Mouse (Mus musculus): Measurements from ENCODE around the gene Adamts18. TPM values are rescaled to one million over a fixed set of nuclear protein-coding genes. Genes with fewer than 3 reads are reported as not detected.

The Adamts18 gene
- polyA plus RNA-seq, 1 experiment from 2014 or later: 4.5 TPM

DNA sequence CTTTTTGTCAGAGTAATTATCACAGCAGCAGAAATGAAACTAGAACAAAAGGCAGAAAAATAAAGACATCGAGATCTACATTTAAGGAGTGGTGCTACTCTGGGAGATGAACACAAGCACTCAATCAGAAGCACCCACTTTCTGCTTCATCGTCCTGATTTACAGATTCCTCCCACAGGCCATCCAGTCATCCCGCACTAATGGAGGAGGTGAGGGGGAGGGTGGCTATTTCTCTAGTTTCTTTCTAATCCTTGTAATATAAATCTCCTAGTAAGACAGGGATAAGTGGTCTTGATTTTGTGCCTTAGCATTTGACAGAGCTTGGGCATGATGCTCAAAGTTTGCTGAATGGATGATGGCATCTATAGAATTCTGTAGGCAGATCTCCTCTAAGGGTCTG is 57.5 kb downstream of the Adamts18 start:
- Histone ChIP-seq H3K9me3 (no peaks in the 10 kb centered on the region), H3K27ac (no peak overlapping the region), H3K36me3 (no peaks in the 10 kb centered on the region), H3K4me1 (replicated peaks) (no peaks in the 10 kb centered on the region), H3K9ac (replicated peaks) (no peak overlapping the region), H3K4me3 (replicated peaks) (no peak overlapping the region), H3K4me2 (replicated peaks) (no peak overlapping the region), H3K27me3 (no peaks in the 10 kb centered on the region)
- WGBS: no CpG with 5 or more reads among the region's 3 CpGs
- ATAC-seq: no peak

DNA sequence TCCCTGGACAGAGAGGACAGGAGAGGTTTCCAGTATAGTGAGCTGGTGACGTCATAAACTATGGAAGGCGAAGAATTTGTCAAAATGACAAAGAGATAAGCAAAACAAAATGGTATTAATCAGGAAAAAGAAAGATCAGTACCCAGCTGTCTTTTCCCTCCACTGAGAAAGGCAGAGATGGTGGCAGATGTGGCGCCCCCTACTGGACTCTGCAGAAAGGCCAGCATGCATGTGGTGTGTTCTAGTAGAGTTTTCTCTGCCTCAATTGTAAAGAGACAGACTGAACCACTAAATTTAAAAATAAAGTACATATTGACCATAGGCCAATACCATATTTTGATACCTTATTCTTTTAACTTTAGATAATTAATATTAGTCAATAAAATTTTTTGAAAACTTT is 64.8 kb downstream of the Adamts18 start:
- Histone ChIP-seq H3K4me3 (replicated peaks) (no peak overlapping the region), H3K4me1 (replicated peaks) (no peaks in the 10 kb centered on the region), H3K9me3 (no peaks in the 10 kb centered on the region), H3K27me3 (no peaks in the 10 kb centered on the region), H3K4me2 (replicated peaks) (no peak overlapping the region), H3K9ac (replicated peaks) (no peak overlapping the region), H3K36me3 (no peaks in the 10 kb centered on the region), H3K27ac (no peak overlapping the region)
- no peak for ATAC-seq
- WGBS: no CpG with 5 or more reads among the region's 3 CpGs

DNA sequence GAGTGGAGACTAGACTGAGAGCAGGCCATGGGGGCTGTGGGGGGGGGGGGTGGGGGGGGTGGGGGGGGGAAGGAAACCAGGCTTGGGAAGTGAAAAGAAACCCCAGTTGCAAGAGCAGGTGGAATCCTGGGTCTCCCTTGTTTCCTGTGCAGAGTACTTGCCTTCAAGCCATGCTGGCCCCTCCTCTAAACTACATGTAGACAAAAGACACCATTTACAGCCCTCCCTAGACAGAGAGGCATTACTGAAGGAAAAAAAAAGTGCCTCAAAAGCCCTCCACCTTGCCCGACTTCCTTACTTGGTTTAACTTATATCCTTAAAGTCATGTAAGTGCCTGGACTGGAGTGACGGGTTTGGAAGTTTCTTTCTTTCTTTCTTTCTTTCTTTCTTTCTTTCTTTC is 67.0 kb downstream of the Adamts18 start:
- Histone ChIP-seq H3K9me3 (no peaks in the 10 kb centered on the region), H3K4me1 (replicated peaks) (no peaks in the 10 kb centered on the region), H3K36me3 (no peaks in the 10 kb centered on the region), H3K4me2 (replicated peaks) (no peak overlapping the region), H3K4me3 (replicated peaks) (no peak overlapping the region), H3K27ac (no peak overlapping the region), H3K27me3 (no peaks in the 10 kb centered on the region), H3K9ac (replicated peaks) (no peak overlapping the region)
- ATAC-seq: no peak
- WGBS: 45% methylated on average over 2 of the region's 2 CpGs

DNA sequence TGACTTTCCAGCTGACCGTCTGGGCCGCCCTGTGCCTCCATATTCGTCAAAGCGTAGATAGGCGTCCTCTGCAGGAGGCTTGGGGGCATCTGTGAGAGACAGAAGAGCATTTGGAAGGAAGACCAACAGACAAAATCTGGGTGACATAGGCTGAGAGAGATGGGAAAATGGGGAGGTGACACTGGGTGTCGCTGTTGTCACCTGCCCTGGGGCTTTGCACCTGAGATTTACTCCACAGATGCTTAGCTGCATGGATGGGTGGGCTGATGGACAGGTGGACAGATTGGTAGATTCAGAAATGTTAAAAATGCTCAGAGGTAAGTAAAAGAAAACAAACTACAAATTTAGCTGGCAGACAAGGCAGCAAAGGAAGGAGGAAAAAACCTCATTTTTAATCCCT is 73.2 kb downstream of the Adamts18 start:
- 84% methylated on average over 6 of the region's 6 CpGs for WGBS
- Histone ChIP-seq H3K27ac (no peak overlapping the region), H3K9ac (replicated peaks) (no peak overlapping the region), H3K36me3 (no peaks in the 10 kb centered on the region), H3K4me2 (replicated peaks) (no peak overlapping the region), H3K4me3 (replicated peaks) (no peak overlapping the region), H3K9me3 (no peaks in the 10 kb centered on the region), H3K4me1 (replicated peaks) (no peaks in the 10 kb centered on the region), H3K27me3 (no peaks in the 10 kb centered on the region)
- ATAC-seq: no peak

DNA sequence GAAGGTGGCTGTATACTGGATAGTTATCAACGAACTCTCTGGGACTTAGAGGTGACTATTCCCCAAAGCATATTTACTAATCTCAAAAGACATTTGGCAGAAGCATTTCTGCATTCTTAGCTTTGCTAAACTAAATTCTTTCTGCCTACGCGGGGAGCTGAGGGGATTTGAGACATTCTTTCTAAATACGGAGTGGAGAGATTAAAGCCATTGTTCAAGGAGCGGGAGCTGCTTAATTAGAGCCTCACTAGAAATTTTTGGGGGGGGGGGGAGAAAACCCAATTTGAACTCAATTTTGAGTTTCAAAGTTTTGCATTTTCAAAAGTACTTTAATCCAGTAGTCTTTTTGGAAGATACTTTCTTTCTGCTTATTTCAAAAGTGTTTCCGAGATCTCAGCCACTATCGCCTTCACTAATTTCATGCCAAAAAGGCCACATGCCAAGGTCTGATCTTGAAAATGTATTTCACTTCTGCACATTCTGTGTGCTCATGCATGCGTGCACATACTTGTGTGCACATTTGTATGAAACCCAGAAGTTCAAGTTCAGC is 79.6 kb downstream of the Adamts18 start:
- ATAC-seq: no peak
- no peaks in the 10 kb centered on the region for H3K9me3 ChIP-seq
- H3K4me2 ChIP-seq (replicated peaks): no peak overlapping the region
- H3K4me1 ChIP-seq (replicated peaks): no peaks in the 10 kb centered on the region
- 38% methylated on average over 8 of the region's 8 CpGs for WGBS
- H3K9ac ChIP-seq (replicated peaks): no peak overlapping the region
- H3K27ac ChIP-seq: no peak overlapping the region
- no peaks in the 10 kb centered on the region for H3K27me3 ChIP-seq
- no peaks in the 10 kb centered on the region for H3K36me3 ChIP-seq
- H3K4me3 ChIP-seq (replicated peaks): no peak overlapping the region

DNA sequence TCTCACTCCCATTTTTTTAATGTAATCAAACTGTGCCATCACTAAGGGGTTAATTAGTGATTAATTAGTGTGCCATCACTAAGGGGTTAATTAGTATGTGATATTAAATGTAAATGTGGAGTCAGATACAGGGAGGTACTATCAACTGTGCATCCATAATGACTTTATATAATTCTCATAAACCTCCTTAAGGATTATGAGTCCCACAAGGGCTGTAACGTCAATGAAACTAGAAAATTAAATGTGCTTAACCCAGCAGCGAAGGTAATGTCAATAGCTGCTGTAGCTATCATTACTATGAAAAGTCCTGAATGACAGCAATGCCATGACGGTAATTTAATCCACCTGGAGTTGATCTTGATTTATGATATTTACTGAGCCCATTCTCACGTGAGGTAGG is 83.4 kb downstream of the Adamts18 start:
- Histone ChIP-seq H3K4me1 (replicated peaks) (0 out of 2 replicates have a peak, but pooled peaks cover 8% of the 10 kb centered on the region), H3K4me2 (replicated peaks) (no peak overlapping the region), H3K36me3 (no peaks in the 10 kb centered on the region), H3K4me3 (replicated peaks) (no peak overlapping the region), H3K27ac (no peak overlapping the region), H3K9me3 (no peaks in the 10 kb centered on the region), H3K9ac (replicated peaks) (no peak overlapping the region), H3K27me3 (no peaks in the 10 kb centered on the region)
- WGBS: 66% methylated on average over 4 of the region's 4 CpGs
- no peak for ATAC-seq

DNA sequence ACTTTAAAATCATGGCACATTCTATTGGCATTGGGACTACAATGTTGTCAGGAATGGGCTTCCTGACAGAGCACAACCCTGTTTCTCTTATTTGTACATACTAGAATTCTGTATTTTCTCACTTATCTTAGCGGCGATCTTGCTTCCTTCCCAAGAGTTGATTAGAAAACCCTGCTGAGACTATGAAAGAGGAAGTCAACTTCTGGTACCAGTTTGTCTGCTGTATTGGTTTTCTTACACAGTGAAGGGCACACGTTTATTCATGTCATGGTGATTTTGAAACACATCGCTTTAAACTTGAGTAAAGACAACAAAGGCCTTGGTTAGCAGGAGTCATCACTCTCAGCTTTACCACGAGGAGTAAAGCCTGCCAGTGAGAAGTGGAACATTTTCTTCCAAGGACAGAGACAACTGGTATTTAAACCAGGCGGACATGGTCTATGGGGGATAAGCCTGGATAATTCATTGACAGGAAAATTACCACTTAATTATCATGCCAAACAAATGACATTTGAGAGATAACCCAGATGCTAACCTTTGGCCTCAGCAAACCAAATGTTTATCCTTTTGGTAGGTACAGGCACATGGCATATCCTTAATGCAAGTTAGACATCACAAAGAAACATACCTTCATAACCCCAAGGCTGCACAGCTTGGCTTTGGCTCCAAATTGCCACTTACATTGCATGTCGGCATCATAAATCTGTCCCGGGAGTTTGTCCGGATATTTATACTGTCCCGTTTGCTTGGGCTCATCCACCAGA is 84.8 kb downstream of the Adamts18 start:
- Histone ChIP-seq H3K36me3 (no peaks in the 10 kb centered on the region), H3K9ac (replicated peaks) (no peak overlapping the region), H3K27ac (no peak overlapping the region), H3K27me3 (no peaks in the 10 kb centered on the region), H3K4me3 (replicated peaks) (no peak overlapping the region), H3K9me3 (no peaks in the 10 kb centered on the region), H3K4me2 (replicated peaks) (no peak overlapping the region), H3K4me1 (replicated peaks) (0 out of 2 replicates have a peak, but pooled peaks cover 8% of the 10 kb centered on the region)
- no peak for ATAC-seq
- WGBS: 79% methylated on average over 10 of the region's 10 CpGs

DNA sequence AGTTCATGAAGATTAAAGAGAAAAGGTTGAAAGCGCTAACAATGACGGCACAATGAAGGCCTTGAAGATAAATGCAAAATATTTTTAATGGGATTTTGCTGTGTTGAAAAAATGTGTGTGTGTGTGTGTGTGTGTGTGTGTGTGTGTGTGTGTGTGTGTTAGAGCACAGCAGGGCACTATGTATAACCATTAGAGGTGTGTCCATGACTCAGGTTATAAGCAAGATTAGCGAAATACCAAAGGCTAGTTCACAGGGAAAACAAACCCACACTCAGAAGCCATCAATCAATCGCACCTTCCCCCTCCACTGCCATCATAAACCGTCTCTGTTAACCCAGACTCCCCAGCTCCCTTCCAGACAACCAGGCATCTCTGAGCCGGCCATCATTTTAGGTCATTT is 86.4 kb downstream of the Adamts18 start:
- Histone ChIP-seq H3K27me3 (no peaks in the 10 kb centered on the region), H3K9ac (replicated peaks) (no peak overlapping the region), H3K36me3 (no peaks in the 10 kb centered on the region), H3K4me2 (replicated peaks) (no peak overlapping the region), H3K4me3 (replicated peaks) (no peak overlapping the region), H3K9me3 (no peaks in the 10 kb centered on the region), H3K4me1 (replicated peaks) (0 out of 2 replicates have a peak, but pooled peaks cover 8% of the 10 kb centered on the region), H3K27ac (no peak overlapping the region)
- ATAC-seq: no peak
- WGBS: 85% methylated on average over 6 of the region's 6 CpGs

DNA sequence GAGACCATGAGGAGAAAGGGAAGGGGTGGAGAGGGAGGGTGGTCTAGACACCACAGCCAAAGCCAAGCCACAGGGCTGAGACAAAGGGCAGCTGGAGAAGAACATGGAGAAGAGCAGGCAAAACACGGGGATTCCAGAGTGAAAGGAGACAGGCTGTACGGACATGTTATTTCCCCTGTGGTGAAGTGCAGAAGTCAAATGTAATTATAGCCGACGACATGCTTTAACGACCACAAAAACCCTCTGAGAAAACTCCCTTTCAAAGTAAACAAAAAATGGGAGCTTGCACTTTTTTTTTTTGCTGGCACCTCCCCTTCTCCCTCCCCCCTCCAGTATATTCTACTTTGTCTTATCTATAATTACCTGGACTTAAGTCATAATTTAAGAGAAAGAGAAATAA is 92.7 kb downstream of the Adamts18 start:
- 67% methylated on average over 5 of the region's 5 CpGs for WGBS

DNA sequence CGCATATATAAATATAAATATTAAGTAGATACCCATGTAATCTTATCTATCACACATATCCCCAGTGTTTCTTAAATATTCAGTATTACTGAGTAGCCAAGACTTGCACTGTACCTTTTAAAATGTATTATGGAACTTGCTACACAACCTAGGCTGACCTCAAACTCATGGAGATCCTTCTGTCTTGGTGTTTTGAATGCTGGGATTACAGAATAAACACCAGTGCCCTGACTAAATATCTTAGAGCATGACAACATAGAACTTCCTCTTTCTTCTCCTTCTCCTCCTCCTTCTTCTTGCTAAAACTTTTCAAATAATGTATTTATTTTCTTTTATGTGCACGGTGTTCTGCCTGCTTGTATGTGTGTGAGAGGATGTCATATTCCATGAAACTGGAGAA is 95.4 kb downstream of the Adamts18 start:
- H3K27me3 ChIP-seq: no peaks in the 10 kb centered on the region
- no peaks in the 10 kb centered on the region for H3K9me3 ChIP-seq
- no peaks in the 10 kb centered on the region for H3K36me3 ChIP-seq
- H3K4me2 ChIP-seq (replicated peaks): no peak overlapping the region
- H3K9ac ChIP-seq (replicated peaks): no peak overlapping the region
- H3K4me3 ChIP-seq (replicated peaks): no peak overlapping the region
- H3K4me1 ChIP-seq (replicated peaks): no peaks in the 10 kb centered on the region
- ATAC-seq: no peak
- 94% methylated on average over 2 of the region's 2 CpGs for WGBS
- no peak overlapping the region for H3K27ac ChIP-seq

More for the DNA sequence above, 92.7 kb downstream of the Adamts18 start:
- Histone ChIP-seq H3K9ac (replicated peaks) (no peak overlapping the region), H3K4me3 (replicated peaks) (no peak overlapping the region), H3K4me2 (replicated peaks) (no peak overlapping the region), H3K27ac (no peak overlapping the region), H3K27me3 (no peaks in the 10 kb centered on the region), H3K9me3 (no peaks in the 10 kb centered on the region), H3K36me3 (no peaks in the 10 kb centered on the region), H3K4me1 (replicated peaks) (no peaks in the 10 kb centered on the region)
- ATAC-seq: no peak

DNA sequence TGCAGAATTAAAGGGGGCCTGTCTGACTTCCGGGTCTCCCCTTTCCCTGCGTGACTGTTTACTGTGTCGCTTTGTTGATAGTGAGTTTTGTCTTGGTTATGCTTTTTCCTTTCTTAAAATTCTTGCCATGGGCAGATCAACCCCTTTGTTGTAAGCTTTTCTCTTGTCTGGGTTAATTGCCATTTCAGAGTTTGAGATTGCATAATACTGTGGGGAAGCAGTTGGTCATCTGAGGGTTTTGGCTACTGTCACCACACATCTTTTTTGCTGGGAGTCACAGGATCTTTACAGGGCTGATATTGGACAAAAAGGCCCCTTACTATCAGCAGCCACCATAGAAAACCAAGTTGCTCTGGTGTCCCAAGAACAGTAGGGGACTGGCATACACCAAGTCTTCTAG is 96.2 kb downstream of the Adamts18 start:
- no peaks in the 10 kb centered on the region for H3K36me3 ChIP-seq
- WGBS: 89% methylated on average over 3 of the region's 3 CpGs
- H3K27me3 ChIP-seq: no peaks in the 10 kb centered on the region
- no peak overlapping the region for H3K9ac ChIP-seq (replicated peaks)
- no peak overlapping the region for H3K27ac ChIP-seq
- no peaks in the 10 kb centered on the region for H3K4me1 ChIP-seq (replicated peaks)
- H3K4me3 ChIP-seq (replicated peaks): no peak overlapping the region
- ATAC-seq: no peak
- H3K4me2 ChIP-seq (replicated peaks): no peak overlapping the region
- no peaks in the 10 kb centered on the region for H3K9me3 ChIP-seq

DNA sequence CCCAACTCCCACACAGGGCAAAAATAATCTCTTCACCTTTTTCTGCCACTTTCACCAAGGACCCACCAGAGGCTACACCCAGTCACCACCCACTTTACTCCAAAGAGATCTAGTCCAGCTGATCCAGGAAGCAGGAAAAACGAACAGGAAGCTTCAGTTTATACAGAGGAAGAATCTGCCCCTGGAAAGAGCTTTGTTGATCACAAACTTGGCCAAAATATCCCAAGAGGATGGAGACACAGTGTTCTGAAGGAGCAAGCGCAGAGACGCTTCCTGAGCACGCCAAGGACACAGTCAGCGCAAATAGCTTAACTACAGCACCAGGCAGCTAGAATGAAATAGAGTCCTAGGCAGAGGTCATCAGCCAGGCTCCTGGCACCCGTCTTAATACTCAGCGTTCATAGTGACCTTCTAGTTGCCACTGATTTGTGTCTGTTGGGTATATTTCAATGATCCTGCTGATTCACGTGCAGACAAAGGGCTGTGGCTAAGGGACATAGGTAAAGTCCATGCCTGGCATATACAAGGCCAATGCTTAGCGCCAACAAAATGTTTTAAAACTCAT is 113.0 kb downstream of the Adamts18 start:
- no peak for ATAC-seq
- Histone ChIP-seq H3K4me1 (replicated peaks) (no peaks in the 10 kb centered on the region), H3K27ac (no peak overlapping the region), H3K4me2 (replicated peaks) (no peak overlapping the region), H3K36me3 (no peaks in the 10 kb centered on the region), H3K27me3 (no peaks in the 10 kb centered on the region), H3K9me3 (no peaks in the 10 kb centered on the region), H3K9ac (replicated peaks) (no peak overlapping the region), H3K4me3 (replicated peaks) (no peak overlapping the region)
- 89% methylated on average over 9 of the region's 9 CpGs for WGBS
